Comparison of ENCODE assay signal across 8 mouse cellular contexts in genomic region chr16:18621362-18622001, GRCm38 (mm10). TPM values are rescaled to one million over a fixed set of nuclear protein-coding genes. Genes with fewer than 3 reads are reported as not detected.
DNase-seq lines count a peak whose midpoint lies in the region; ATAC-seq lines count a peak whose summit lies in the region.

No protein-coding gene starts in this region.

- peak overlapping the region; percentile 51 for H3K4me3 ChIP-seq in lung, embryonic 15.5 days
- peak overlapping the region; percentile 65 for H3K4me3 ChIP-seq in embryonic facial prominence, embryonic 10.5 days
- peak overlapping the region; percentile 32 for H3K4me3 ChIP-seq in hindbrain, embryonic 14.5 days (replicated peaks; ENCODE audit: low read length)
- H3K4me3 ChIP-seq in midbrain, embryonic 10.5 days, result peak overlapping the region; percentile 57

- no peak for ATAC-seq in lung, embryonic 15.5 days (ENCODE audit: borderline replicate concordance, extremely low read depth, low FRiP score, low TSS enrichment)
- ATAC-seq in hindbrain, embryonic 14.5 days (ENCODE audit: low FRiP score), result no peak

- no peak for DNase-seq in lung, postnatal 4 days
- DNase-seq in embryonic facial prominence, embryonic 10.5 days (ENCODE audit: low spot score), result peak; percentile 54
- DNase-seq in hindbrain, embryonic 14.5 days (ENCODE audit: low spot score), result no peak
- DNase-seq in midbrain, embryonic 10.5 days (ENCODE audit: low spot score), result peak; percentile 54
- DNase-seq in spleen, postnatal 4 days (ENCODE audit: low spot score in 2 of 2), result no peak
- DNase-seq in embryo, embryonic 10.5 days (ENCODE audit: low spot score), result no peak
- no peak for DNase-seq in spleen, postnatal 36 days (ENCODE audit: low spot score in 2 of 2)

- no peaks in the 10 kb centered on the region for H3K9me3 ChIP-seq in lung, embryonic 15.5 days
- no peaks in the 10 kb centered on the region for H3K9me3 ChIP-seq in embryonic facial prominence, embryonic 10.5 days
- no peaks in the 10 kb centered on the region for H3K9me3 ChIP-seq in hindbrain, embryonic 14.5 days (ENCODE audit: control insufficient read depth, low read length)
- no peaks in the 10 kb centered on the region for H3K9me3 ChIP-seq in midbrain, embryonic 10.5 days (replicated peaks)

- H3K27me3 ChIP-seq in lung, embryonic 15.5 days, result peaks cover 86% of the 10 kb centered on the region
- peaks cover 99% of the 10 kb centered on the region for H3K27me3 ChIP-seq in embryonic facial prominence, embryonic 10.5 days (replicated peaks; ENCODE audit: low read depth, poor library complexity, severe bottlenecking)
- peaks cover 87% of the 10 kb centered on the region for H3K27me3 ChIP-seq in hindbrain, embryonic 14.5 days (ENCODE audit: control insufficient read depth, insufficient read depth, low read length)
- H3K27me3 ChIP-seq in midbrain, embryonic 10.5 days (ENCODE audit: low read depth, poor library complexity, severe bottlenecking), result peaks cover 100% of the 10 kb centered on the region

- H3K4me2 ChIP-seq in lung, embryonic 15.5 days, result peak overlapping the region; percentile 96
- H3K4me2 ChIP-seq in hindbrain, embryonic 14.5 days (replicated peaks), result peak overlapping the region; percentile 65

- H3K27ac ChIP-seq in lung, embryonic 15.5 days, result no peak overlapping the region
- no peak overlapping the region for H3K27ac ChIP-seq in embryonic facial prominence, embryonic 10.5 days (replicated peaks)
- no peak overlapping the region for H3K27ac ChIP-seq in hindbrain, embryonic 14.5 days
- no peak overlapping the region for H3K27ac ChIP-seq in midbrain, embryonic 10.5 days (replicated peaks)

- H3K36me3 ChIP-seq in lung, embryonic 15.5 days, result peaks cover 12% of the 10 kb centered on the region; the same call in 1 of the 2 replicates
- peaks cover 36% of the 10 kb centered on the region for H3K36me3 ChIP-seq in embryonic facial prominence, embryonic 10.5 days (replicated peaks)
- peaks cover 55% of the 10 kb centered on the region for H3K36me3 ChIP-seq in hindbrain, embryonic 14.5 days (replicated peaks; ENCODE audit: control insufficient read depth, insufficient read depth)
- peaks cover 34% of the 10 kb centered on the region for H3K36me3 ChIP-seq in midbrain, embryonic 10.5 days

- peaks cover 36% of the 10 kb centered on the region for H3K4me1 ChIP-seq in lung, embryonic 15.5 days
- H3K4me1 ChIP-seq in embryonic facial prominence, embryonic 10.5 days, result peaks cover 43% of the 10 kb centered on the region
- H3K4me1 ChIP-seq in hindbrain, embryonic 14.5 days (replicated peaks; ENCODE audit: control insufficient read depth, insufficient read depth, low read length), result peaks cover 26% of the 10 kb centered on the region
- peaks cover 51% of the 10 kb centered on the region for H3K4me1 ChIP-seq in midbrain, embryonic 10.5 days

- 10% methylated on average over 38 of the region's 38 CpGs for WGBS in lung, embryonic 15.5 days
- 1% methylated on average over 38 of the region's 38 CpGs for WGBS in embryonic facial prominence, embryonic 10.5 days
- 8% methylated on average over 38 of the region's 38 CpGs for WGBS in hindbrain, embryonic 14.5 days
- WGBS in midbrain, embryonic 10.5 days, result 2% methylated on average over 38 of the region's 38 CpGs

- H3K9ac ChIP-seq in lung, embryonic 15.5 days, result peak overlapping the region; percentile 28; the same call in 1 of the 2 replicates
- peak overlapping the region; percentile 39; the same call in 1 of the 2 replicates for H3K9ac ChIP-seq in hindbrain, embryonic 14.5 days

RNA-seq across cellular contexts. Expression of gene Gp1bb, which starts 0.7 kb away (rescaled TPM):
- polyA plus RNA-seq in lung, embryonic 15.5 days (2015; fragmentation: Nextera tagmentation; extraction: Ambion mirVana), result 2.8 and 4.3 TPM in 2 replicates
- 2.6 and 3.5 TPM in 2 replicates for polyA plus RNA-seq in embryonic facial prominence, embryonic 10.5 days (2016; fragmentation: Nextera tagmentation; extraction: Ambion mirVana)
- polyA plus RNA-seq in hindbrain, embryonic 14.5 days (2014; fragmentation: Nextera tagmentation; extraction: Ambion mirVana), result 13.7 and 16.7 TPM in 2 replicates
- polyA plus RNA-seq in midbrain, embryonic 10.5 days (2016; fragmentation: Nextera tagmentation; extraction: Ambion mirVana), result 4.5 and 4.6 TPM in 2 replicates

RNA-seq across cellular contexts. Expression of gene Gm49601, which starts 4.7 kb away (rescaled TPM):
- polyA plus RNA-seq in lung, embryonic 15.5 days (2015; fragmentation: Nextera tagmentation; extraction: Ambion mirVana), result 3.2 and 4.0 TPM in 2 replicates
- 3.2 and 3.6 TPM in 2 replicates for polyA plus RNA-seq in embryonic facial prominence, embryonic 10.5 days (2016; fragmentation: Nextera tagmentation; extraction: Ambion mirVana)
- 6.9 and 10.1 TPM in 2 replicates for polyA plus RNA-seq in hindbrain, embryonic 14.5 days (2014; fragmentation: Nextera tagmentation; extraction: Ambion mirVana)
- polyA plus RNA-seq in midbrain, embryonic 10.5 days (2016; fragmentation: Nextera tagmentation; extraction: Ambion mirVana), result 3.7 and 5.8 TPM in 2 replicates

RNA-seq across cellular contexts. Expression of gene Sept5, which starts 8.3 kb away (rescaled TPM):
- 20.2 and 20.9 TPM in 2 replicates for polyA plus RNA-seq in lung, embryonic 15.5 days (2015; fragmentation: Nextera tagmentation; extraction: Ambion mirVana)
- 30.2 and 32.2 TPM in 2 replicates for polyA plus RNA-seq in embryonic facial prominence, embryonic 10.5 days (2016; fragmentation: Nextera tagmentation; extraction: Ambion mirVana)
- polyA plus RNA-seq in hindbrain, embryonic 14.5 days (2014; fragmentation: Nextera tagmentation; extraction: Ambion mirVana), result 192 and 218 TPM in 2 replicates
- 31.2 and 42.8 TPM in 2 replicates for polyA plus RNA-seq in midbrain, embryonic 10.5 days (2016; fragmentation: Nextera tagmentation; extraction: Ambion mirVana)

RNA-seq across cellular contexts. Expression of gene Tbx1, which starts 31.0 kb away (rescaled TPM):
- 10.9 and 13.1 TPM in 2 replicates for polyA plus RNA-seq in lung, embryonic 15.5 days (2015; fragmentation: Nextera tagmentation; extraction: Ambion mirVana)
- 8.1 and 9.5 TPM in 2 replicates for polyA plus RNA-seq in embryonic facial prominence, embryonic 10.5 days (2016; fragmentation: Nextera tagmentation; extraction: Ambion mirVana)
- 0.94 and 1.2 TPM in 2 replicates for polyA plus RNA-seq in hindbrain, embryonic 14.5 days (2014; fragmentation: Nextera tagmentation; extraction: Ambion mirVana)
- 0.97 and 1.7 TPM in 2 replicates for polyA plus RNA-seq in midbrain, embryonic 10.5 days (2016; fragmentation: Nextera tagmentation; extraction: Ambion mirVana)

Comparison
In these comparisons a context has a peak if more than half of its experiments do, and no peak if none do; other contexts are left out.
1. DNase-seq: peak in embryonic facial prominence, embryonic 10.5 days (single experiment) and midbrain, embryonic 10.5 days (single experiment); none in lung, postnatal 4 days (0 of 2), hindbrain, embryonic 14.5 days (single experiment), spleen, postnatal 4 days (0 of 2), embryo, embryonic 10.5 days (single experiment) and spleen, postnatal 36 days (0 of 2).
2. Peak in every context shown above with its lines, with median percentiles within 50 percentile points of each other: H3K4me3 ChIP-seq.